15 mouse cellular contexts compared by ENCODE assay signal in genomic region chr5:38812386-38812785, GRCm38 (mm10).
A peak's percentile ranks its signal among the peaks of the same experiment; 100 is the strongest.
DNase-seq lines count a peak whose midpoint lies in the region; ATAC-seq and TF ChIP-seq lines count a peak whose summit lies in the region.
"Had no signal": no experiment of that assay in that cellular context is flagged by ENCODE, and none has a peak within 500 bp of the region (broad histone marks: within the 10 kb centered on the region; RNA-seq: fewer than 3 reads in every experiment).

No protein-coding gene starts in this region.

- peak overlapping the region; percentile 49 for H3K4me2 ChIP-seq in kidney, embryonic 15.5 days
- no peak overlapping the region for H3K4me2 ChIP-seq in forebrain, embryonic 11.5 days (ENCODE audit: low read depth, low read length, severe bottlenecking)
- H3K4me2 ChIP-seq: intestine, embryonic 15.5 days; liver, embryonic 13.5 days had no signal

- H3K9ac ChIP-seq in kidney, embryonic 15.5 days = no peak overlapping the region
- no peak overlapping the region for H3K9ac ChIP-seq in forebrain, embryonic 11.5 days (ENCODE audit: low read length)
- H3K9ac ChIP-seq: intestine, embryonic 15.5 days; liver, embryonic 13.5 days had no signal

- no peak overlapping the region for H3K27ac ChIP-seq in kidney, embryonic 15.5 days
- peak overlapping the region; percentile 9; the same call in 1 of the 2 replicates for H3K27ac ChIP-seq in forebrain, embryonic 11.5 days (ENCODE audit: low read depth, low read length)
- H3K27ac ChIP-seq in limb, embryonic 10.5 days = peak overlapping the region; percentile 53; the same call in 1 of the 2 replicates
- H3K27ac ChIP-seq: intestine, embryonic 15.5 days; liver, embryonic 13.5 days had no signal

- peaks cover 17% of the 10 kb centered on the region for H3K4me1 ChIP-seq in kidney, embryonic 15.5 days
- H3K4me1 ChIP-seq in forebrain, embryonic 11.5 days (replicated peaks; ENCODE audit: control insufficient read depth, insufficient read depth, low read length) = peaks cover 4% of the 10 kb centered on the region; the same call in 1 of the 2 replicates
- peaks cover 33% of the 10 kb centered on the region for H3K4me1 ChIP-seq in limb, embryonic 10.5 days
- H3K4me1 ChIP-seq: intestine, embryonic 15.5 days; liver, embryonic 13.5 days had no signal

- no peaks in the 10 kb centered on the region for H3K36me3 ChIP-seq in kidney, embryonic 15.5 days
- H3K36me3 ChIP-seq in forebrain, embryonic 11.5 days (ENCODE audit: control insufficient read depth, insufficient read depth, low read length) = no peaks in the 10 kb centered on the region
- H3K36me3 ChIP-seq in limb, embryonic 10.5 days = no peaks in the 10 kb centered on the region
- H3K36me3 ChIP-seq: intestine, embryonic 15.5 days; liver, embryonic 13.5 days had no signal

- no peak for DNase-seq in kidney, adult 18-20 months
- DNase-seq in brain, embryonic 14.5 days (ENCODE audit: low read depth) = peak; percentile 81
- no peak for DNase-seq in forebrain, embryonic 11.5 days (ENCODE audit: low spot score)
- no peak for DNase-seq in limb, embryonic 10.5 days (ENCODE audit: low spot score)
- DNase-seq in heart, adult 8-10 months (ENCODE audit: low spot score) = no peak
- DNase-seq in spleen, postnatal 14 days (ENCODE audit: low spot score in 2 of 2) = no peak
- no peak for DNase-seq in right cerebral cortex, postnatal 10 days (ENCODE audit: low spot score in 2 of 2)
- DNase-seq: adrenal gland, postnatal 10 days; heart, adult 11 months; liver, embryonic 13.5 days; lung, postnatal 10 days; thymus, postnatal 25 days had no signal

- no peak for TF ChIP-seq POLR2A in brain, embryonic 14.5 days (IDR thresholded peaks at IDR 0.05; ENCODE audit: borderline replicate concordance, extremely low read depth, insufficient read depth, insufficient read length, poor library complexity, severe bottlenecking)

- no peak; the same call in 1 of the 2 replicates for ATAC-seq in kidney, embryonic 15.5 days (replicated peaks; ENCODE audit: low FRiP score)
- no peak for ATAC-seq in forebrain, embryonic 11.5 days (replicated peaks; ENCODE audit: low FRiP score)
- ATAC-seq: CD4-positive, CD25-positive, alpha-beta regulatory T cell, adult 4 months; intestine, embryonic 15.5 days had no signal

- H3K27me3 ChIP-seq in kidney, embryonic 15.5 days = no peaks in the 10 kb centered on the region
- no peaks in the 10 kb centered on the region for H3K27me3 ChIP-seq in forebrain, embryonic 11.5 days (ENCODE audit: control insufficient read depth, insufficient read depth, low read length)
- peaks cover 13% of the 10 kb centered on the region; the same call in 1 of the 2 replicates for H3K27me3 ChIP-seq in limb, embryonic 10.5 days (ENCODE audit: low read depth, poor library complexity, severe bottlenecking)
- H3K27me3 ChIP-seq: intestine, embryonic 15.5 days; liver, embryonic 13.5 days had no signal

- 14% methylated on average over 7 of the region's 7 CpGs for WGBS in kidney, embryonic 15.5 days
- 29% methylated on average over 7 of the region's 7 CpGs for WGBS in forebrain, embryonic 11.5 days
- WGBS in limb, embryonic 10.5 days = 54% methylated on average over 7 of the region's 7 CpGs

- TF ChIP-seq CTCF in brain, embryonic 14.5 days (IDR thresholded peaks at IDR 0.05; ENCODE audit: borderline replicate concordance, extremely low read depth, insufficient read depth, insufficient read length) = no peak

- no peak overlapping the region; the same call in 1 of the 2 replicates for H3K4me3 ChIP-seq in kidney, embryonic 15.5 days (replicated peaks)
- no peak overlapping the region for H3K4me3 ChIP-seq in forebrain, embryonic 11.5 days (ENCODE audit: low read depth, low read length)
- H3K4me3 ChIP-seq in limb, embryonic 10.5 days = peak overlapping the region; percentile 11; the same call in 1 of the 2 replicates
- H3K4me3 ChIP-seq: intestine, embryonic 15.5 days; liver, embryonic 13.5 days had no signal

- H3K9me3 ChIP-seq in kidney, embryonic 15.5 days (replicated peaks) = no peaks in the 10 kb centered on the region
- no peaks in the 10 kb centered on the region; the same call in 1 of the 2 replicates for H3K9me3 ChIP-seq in forebrain, embryonic 11.5 days (ENCODE audit: control insufficient read depth, low read length)
- H3K9me3 ChIP-seq in limb, embryonic 10.5 days (replicated peaks) = no peaks in the 10 kb centered on the region
- H3K9me3 ChIP-seq: intestine, embryonic 15.5 days; liver, embryonic 13.5 days had no signal
